In the genomic region with DNA sequence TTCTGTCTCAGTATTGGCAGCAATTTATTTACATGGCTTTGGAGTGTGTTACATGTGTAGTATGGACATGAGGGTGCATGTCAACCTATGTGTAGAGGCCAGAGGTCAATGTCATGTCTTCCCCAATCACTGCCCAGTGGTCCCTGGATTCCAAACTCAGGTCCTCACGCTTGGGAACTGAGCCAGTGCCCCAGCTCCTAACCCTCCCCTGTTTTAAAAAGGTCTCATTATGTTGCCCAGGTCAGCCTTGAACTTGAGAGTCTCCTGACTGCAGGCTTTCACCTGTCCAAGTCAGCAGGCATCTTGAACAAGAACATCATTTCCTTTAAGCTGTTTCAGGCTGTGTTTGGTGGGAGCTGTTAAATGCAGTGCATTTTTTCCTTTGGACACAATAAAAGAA, we compare ENCODE assay signal across 1 mouse cellular context.
TF ChIP-seq lines count a peak whose summit lies in the region.

No protein-coding gene starts in this region.

TF ChIP-seq in MEL, 35 proteins besides CTCF, POLR2A, EP300 and RAD21:
- TF ChIP-seq TCF12 (IDR thresholded peaks at IDR 0.05; ENCODE audit: low read depth, low read length) = no peak
- no peak for TF ChIP-seq NELFE (IDR thresholded peaks at IDR 0.05; ENCODE audit: low read depth, low read length)
- no peak for TF ChIP-seq MAFK (IDR thresholded peaks at IDR 0.05; ENCODE audit: borderline replicate concordance, low read depth, low read length)
- no peak for TF ChIP-seq ELF1 (IDR thresholded peaks at IDR 0.05; ENCODE audit: low read depth, low read length)
- TF ChIP-seq RCOR1 (IDR thresholded peaks at IDR 0.05; ENCODE audit: low read depth, low read length) = no peak
- no peak for TF ChIP-seq TBP (IDR thresholded peaks at IDR 0.05; ENCODE audit: low read depth, low read length)
- no peak for TF ChIP-seq ZNF384 (IDR thresholded peaks at IDR 0.05; ENCODE audit: low read depth, low read length)
- TF ChIP-seq MEF2A (IDR thresholded peaks at IDR 0.05; ENCODE audit: extremely low read depth, insufficient replicate concordance, low read depth, low read length, poor library complexity, severe bottlenecking) = no peak
- no peak for TF ChIP-seq POLR2AphosphoS5 (IDR thresholded peaks at IDR 0.05; ENCODE audit: borderline replicate concordance, low read depth, low read length)
- no peak for TF ChIP-seq MYC (IDR thresholded peaks at IDR 0.05; ENCODE audit: low read depth, low read length)
- TF ChIP-seq MAX (IDR thresholded peaks at IDR 0.05; ENCODE audit: low read length) = no peak
